Mouse (Mus musculus) right cerebral cortex, adult 18-20 months (tissue): Measurements from ENCODE around the gene Ngb.
A peak's percentile ranks its signal among the peaks of the same experiment; 100 is the strongest.

Experiments used
- DNase-seq: peaks from one replicate; pipeline ENCODE4 v3.0.0; 2022; ENCODE audit warnings: mixed read lengths

Ngb gene

GRCm38 (mm10) chr12:87089701-87090100 is 12.6 kb downstream of the Ngb start:
- DNase-seq: no peak

- no peak for DNase-seq
Measured at GRCm38 (mm10) chr12:87089255-87089654, 13.1 kb downstream of the Ngb start.

GRCm38 (mm10) chr12:87088331-87088730 is 14.0 kb downstream of the Ngb start:
- no peak for DNase-seq

- DNase-seq: no peak
Measured at GRCm38 (mm10) chr12:87087236-87087635, 15.1 kb downstream of the Ngb start.

GRCm38 (mm10) chr12:87082797-87083196 is 19.5 kb downstream of the Ngb start:
- DNase-seq: no peak

- no peak for DNase-seq
Measured at GRCm38 (mm10) chr12:87076610-87077009, 25.7 kb downstream of the Ngb start.

- no peak for DNase-seq
Measured at GRCm38 (mm10) chr12:87070520-87070919, 31.8 kb downstream of the Ngb start.

GRCm38 (mm10) chr12:87066429-87066828 is 35.9 kb downstream of the Ngb start:
- no peak for DNase-seq

- DNase-seq: no peak
Measured at GRCm38 (mm10) chr12:87065446-87065845, 36.9 kb downstream of the Ngb start.

GRCm38 (mm10) chr12:87057066-87057465 is 45.3 kb downstream of the Ngb start:
- DNase-seq: no peak

- no peak for DNase-seq
Measured at GRCm38 (mm10) chr12:87054873-87055272, 47.5 kb downstream of the Ngb start.

GRCm38 (mm10) chr12:87052661-87053321 is 49.5 kb downstream of the Ngb start:
- DNase-seq: peak; percentile 89

- no peak for DNase-seq
Measured at GRCm38 (mm10) chr12:87047536-87047935, 54.8 kb downstream of the Ngb start.
